Mouse (Mus musculus) frontal cortex, postnatal 14 days (tissue): ENCODE data around the gene Susd4.

Experiments
- DNase-seq, 2 experiments: peaks; one replicate each; pipeline ENCODE4 v3.0.0; 2022; ENCODE audit warnings: low spot score in 2 of 2

The Susd4 gene

DNA sequence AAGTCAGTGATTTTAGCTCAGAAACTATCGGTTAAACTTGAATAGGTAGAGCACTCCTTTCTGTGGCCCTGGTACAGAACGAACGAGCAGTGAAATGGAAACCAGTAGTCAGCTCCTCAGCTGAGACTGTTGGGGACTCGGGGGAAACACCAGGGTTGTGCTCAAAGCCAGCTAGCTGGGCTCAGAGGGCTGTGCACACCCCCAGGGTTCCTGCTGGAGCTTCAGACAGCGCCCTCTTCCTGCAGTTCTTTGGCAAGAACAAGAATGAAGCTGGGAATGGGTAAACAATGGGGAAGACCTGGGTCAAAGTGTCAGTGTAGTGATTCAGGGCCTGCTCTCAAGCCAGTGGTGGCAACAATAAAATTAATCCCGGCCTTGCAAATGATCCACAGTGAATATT, 88.5 kb downstream of the Susd4 start:
- no peak for DNase-seq

- no peak for DNase-seq
These were observed 93.0 kb downstream of the Susd4 start for GRCm38 (mm10) chr1:182856636-182857035.

- DNase-seq = no peak
These were observed 98.2 kb downstream of the Susd4 start for GRCm38 (mm10) chr1:182861671-182862358.

GRCm38 (mm10) chr1:182863396-182863795, 99.7 kb downstream of the Susd4 start:
- no peak for DNase-seq

DNA sequence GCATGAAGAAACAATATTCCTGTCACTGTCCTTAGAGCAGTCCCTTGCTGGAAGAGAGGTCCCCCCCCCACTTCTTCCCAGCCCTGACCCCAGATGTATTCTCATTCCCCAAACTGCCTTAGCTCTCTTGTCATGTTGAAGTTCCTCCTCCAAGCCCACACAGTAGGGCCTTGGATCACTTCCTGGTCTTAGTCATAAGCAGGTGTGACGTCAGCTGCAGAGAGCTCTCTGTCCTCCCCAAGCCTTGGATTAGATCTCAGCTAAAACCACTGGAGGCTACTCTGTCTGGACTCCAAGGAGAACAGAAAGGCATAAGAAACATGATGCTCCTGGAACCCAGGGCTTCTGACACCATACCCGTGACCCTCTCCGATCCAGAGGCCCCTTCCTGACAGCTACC, 104.2 kb downstream of the Susd4 start:
- DNase-seq = no peak

DNA sequence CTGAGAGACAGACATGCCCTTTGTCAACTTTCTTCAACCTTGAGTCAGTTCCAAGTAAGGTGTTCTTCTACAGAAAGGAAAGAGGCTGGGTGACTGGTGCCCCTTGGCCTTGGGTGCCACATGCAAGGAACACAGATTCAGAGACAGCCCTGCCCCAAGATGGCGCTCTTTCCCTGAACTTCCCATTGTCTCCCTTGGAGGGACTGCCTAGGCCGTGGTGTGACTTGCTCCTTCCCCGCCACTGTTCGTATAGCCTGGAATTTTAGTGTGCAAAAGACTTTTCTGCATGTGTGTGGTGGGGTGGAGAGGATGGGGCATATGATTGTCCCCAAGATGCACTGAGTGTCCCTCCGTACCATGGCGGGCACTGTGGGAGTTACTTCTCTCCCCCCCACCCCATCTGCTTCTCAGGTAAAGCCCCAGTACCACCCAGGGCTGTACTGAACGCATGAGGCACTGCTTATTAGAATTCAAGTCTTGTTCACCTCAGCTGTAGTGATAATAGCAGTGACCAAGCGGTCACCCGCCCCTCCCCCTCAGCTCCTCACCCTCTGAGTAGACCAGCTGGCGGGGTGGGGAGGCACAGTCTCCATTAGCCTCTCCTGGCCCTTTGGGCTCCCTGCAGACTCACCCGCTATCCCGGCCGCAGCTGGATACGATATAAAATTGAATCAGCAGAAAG, 104.9 kb downstream of the Susd4 start:
- peak in 1 of 2 experiments; percentile 18 for DNase-seq

DNA sequence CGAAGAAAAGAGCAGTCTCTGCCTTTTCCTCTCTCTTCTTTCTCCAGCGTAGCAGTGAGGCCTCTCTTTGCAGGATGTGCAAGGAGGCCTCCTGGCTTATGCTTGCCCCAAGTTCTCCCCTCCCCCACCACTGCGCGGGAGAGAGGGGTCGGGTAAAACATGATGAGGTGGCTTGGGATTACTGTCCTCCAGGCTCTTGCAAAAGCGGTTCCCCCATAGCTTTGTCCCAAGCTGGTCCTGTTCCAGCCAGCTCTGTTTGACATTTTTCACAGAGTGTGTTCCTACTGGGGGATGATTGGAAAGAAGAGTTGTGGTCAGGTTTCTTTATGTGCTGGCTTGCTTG, 105.4 kb downstream of the Susd4 start:
- no peak for DNase-seq

DNA sequence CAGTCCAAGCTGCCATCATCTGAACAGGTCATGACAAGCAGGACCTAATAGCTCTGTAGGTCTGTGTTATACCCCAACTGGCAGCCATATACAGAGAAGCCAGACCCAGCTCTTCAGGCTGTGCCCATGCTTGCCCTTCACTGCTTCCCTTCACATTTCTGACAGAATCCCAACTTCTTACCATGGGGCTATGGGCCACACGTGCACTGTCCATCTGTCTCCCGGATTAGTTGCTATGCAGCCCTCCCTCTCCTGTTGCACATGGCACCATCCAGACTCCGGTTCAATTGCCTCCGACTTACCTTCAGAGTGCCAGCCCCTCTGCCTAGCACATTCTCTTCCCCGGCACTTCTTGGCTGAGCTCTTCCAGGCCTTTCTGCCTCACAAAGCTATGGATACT, 114.5 kb downstream of the Susd4 start:
- no peak for DNase-seq

DNA sequence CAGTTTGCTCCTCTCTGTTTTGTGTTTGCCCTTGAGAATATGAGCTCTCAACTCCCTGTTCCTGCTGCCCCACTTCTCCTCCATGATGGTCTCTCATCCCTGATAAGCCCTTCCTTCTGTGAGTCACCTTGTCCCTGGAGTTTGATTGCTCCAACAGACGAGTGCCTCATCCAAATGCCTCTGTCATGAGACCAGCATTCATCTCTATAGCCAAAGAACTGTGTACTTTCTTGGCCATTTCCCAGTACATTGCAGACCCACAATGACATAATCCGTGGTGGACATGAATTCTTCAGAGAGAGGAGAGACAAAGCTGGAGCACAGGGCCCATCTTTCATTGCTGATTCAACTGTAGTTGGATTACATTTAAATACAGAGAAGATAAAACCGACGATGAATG, 115.1 kb downstream of the Susd4 start:
- no peak for DNase-seq

GRCm38 (mm10) chr1:182881246-182881645, 117.6 kb downstream of the Susd4 start:
- DNase-seq = no peak

DNA sequence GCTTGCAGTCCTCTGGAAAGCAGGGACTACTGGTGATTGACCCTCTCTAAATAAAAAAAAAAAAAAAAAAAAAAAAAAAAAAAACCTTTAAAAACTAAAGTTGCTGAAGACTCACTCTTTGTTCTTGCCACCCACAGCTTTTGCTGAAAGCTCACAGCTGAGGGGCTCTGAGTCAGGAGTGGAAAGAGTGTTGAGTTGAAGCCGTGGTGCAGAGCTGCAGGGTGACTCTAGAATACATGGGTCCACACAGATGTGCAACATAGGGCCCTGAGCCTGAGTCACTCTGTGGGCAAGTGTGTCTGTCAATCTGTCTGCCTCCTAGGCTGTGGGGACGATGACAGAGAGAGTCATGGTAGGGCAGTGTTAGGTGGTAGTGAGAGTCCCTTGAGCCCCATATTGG, 119.0 kb downstream of the Susd4 start:
- no peak for DNase-seq

DNA sequence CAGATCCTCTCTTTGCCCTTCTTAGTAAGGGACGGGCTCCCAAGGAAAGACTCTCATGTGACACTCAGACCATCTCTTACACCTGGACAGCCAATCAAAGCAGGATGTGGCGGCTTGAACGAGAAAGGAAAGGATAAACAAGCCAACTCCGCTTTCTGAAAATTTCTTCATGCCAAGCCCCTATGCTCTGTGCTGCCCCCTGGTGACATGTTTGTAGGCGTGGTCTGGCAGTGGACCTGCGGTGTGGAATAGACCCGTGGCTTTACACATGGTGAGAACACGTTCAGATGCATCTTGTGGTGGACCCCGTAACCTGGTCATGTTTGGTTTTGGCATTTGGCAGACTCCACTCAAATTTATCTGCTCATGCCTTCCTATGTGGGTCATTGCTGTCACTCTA, 132.0 kb downstream of the Susd4 start:
- peak in 1 of 2 experiments; percentile 26 for DNase-seq

- no peak for DNase-seq
These were observed 133.4 kb downstream of the Susd4 start for GRCm38 (mm10) chr1:182897071-182897470.

DNA sequence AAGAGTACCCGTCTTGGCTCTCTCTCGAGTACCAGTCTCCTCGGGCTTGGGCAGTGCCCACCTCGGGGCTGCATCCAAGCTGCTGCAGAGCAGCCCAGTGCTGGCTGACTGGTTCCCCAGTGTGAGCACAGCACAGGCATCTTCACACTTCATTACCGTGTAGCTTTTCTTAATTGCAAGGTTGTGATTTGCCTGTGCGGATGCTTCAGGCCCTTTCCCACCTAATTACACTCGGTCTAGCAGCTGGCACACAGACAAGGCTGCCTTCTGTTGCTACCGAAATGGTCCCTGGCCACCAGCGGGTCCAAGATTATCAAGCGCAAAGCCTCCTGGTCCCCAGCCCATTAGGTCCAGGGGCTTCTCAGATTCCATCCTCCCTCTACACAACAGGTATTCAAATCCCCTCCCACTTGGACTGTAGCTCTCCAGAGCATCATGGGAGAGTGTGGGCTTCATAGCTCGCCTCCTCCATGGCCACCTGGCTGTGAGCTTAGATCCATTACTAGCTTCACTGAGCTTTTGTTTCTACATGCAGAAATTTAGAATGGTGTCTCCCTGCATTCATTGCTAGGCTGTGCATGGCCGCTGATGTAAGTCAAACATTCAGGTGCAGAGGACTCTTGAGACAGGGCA, 134.0 kb downstream of the Susd4 start:
- DNase-seq = no peak

DNA sequence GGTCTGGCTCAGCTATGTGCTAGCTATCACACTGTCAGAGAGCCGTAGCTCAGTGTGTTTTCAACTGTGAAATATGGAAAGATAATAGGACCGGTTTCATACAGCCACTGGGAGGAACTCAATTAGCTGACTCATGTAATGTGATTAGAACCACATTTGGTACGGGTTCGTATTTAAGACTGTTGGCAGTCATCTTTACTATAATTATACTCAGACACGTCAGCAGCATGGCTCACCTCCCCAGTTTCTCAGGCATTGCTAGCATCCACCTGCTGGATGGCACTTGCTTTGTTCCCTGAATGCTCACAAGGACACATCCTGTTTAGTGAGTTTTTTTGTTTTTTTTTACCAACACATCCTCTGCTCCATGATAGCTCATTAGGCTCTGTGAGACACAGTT, 138.4 kb downstream of the Susd4 start:
- DNase-seq = no peak

GRCm38 (mm10) chr1:182902906-182903305, 139.2 kb downstream of the Susd4 start:
- no peak for DNase-seq

DNA sequence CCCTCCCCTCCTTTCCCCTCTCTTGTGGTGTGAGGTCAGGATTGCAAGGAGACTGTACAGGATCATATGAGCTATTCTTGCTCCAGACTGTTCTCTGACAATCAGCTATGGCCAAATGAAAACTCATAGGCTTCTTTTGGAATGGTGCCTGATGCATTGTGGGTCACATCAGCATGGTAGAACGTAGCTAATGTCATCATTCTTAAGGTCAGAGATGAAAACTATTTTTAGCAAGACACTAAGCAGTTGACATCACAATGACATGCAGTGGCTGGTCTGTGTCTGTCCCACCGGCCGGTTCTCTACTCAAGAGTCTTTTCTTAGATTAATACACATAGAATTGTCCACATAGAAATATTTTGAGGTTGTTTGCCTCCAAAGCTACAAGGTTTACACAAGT, 142.0 kb downstream of the Susd4 start:
- DNase-seq = no peak

DNA sequence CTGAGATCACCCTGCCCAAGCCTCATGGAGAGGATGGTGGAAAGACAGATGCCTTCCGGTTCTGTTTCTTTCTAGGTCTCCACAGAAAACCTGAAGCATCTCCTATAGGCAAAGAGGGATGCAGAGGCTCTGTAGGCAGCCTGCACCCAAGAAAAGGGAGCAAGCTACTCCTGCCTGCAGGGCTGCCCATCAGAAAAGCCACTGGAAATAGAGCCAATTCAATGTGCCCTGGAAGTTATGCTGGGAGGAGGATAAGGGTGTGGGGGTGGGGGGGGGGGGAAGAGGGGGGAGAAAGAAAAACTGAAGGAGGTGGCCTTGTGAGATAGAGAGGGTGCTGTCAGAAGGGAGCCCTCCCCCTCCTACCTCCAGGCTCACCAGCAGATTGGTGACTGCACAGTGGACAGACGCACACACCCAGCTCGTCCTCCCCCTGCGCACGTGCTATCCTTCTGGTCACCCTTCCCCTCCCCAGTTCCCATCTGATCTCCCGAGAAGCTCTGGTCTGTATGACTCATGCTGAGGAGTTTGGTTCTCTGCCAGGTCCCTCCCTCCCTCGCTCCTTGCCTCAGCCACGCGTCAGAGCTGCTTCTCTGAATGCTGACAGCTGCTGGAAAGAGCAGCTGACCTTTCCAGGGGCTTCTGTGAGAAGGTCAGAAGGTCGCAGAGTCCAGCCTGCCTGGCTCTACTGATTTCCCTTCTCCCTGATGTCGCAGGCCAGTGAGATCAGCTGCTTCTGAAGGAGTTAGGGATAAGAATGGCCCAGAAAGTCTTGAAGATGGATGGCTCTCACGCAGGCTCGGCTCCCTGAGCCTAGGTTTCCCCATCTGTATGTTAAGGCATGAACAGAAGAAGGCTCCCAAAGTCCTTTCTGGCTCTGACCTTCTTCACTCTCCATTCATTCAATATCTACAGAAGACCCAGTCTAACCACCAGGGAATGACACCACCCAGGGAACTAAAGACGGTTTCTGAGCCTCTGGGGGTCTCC, 144.7 kb downstream of the Susd4 start:
- DNase-seq = peak; percentile 84 to 89

- DNase-seq = no peak
These were observed 145.4 kb downstream of the Susd4 start for GRCm38 (mm10) chr1:182909066-182909465.

- DNase-seq = no peak
These were observed 145.9 kb downstream of the Susd4 start for GRCm38 (mm10) chr1:182909596-182909995.

DNA sequence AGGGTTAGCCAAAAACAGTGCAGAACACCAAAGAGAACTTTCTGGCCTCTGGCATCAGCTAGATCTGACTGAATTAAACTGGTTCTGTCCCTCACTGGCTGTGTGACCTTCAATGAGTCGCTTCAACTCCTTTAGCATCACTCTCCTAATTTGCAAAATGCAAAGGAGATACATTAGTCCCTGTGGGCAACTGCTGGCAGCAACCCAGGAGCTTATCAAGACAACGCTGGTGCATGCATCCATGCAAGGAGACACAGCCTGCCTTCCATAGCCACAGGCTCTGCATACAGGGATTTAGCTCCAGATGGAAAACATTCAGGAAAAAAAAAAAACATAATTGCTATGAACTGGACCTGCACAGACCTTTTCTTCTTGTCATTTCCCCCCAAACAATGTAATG, 148.9 kb downstream of the Susd4 start:
- DNase-seq = peak in 1 of 2 experiments; percentile 0
